Mouse (Mus musculus) layer of hippocampus, adult 2 months (tissue): Measurements from ENCODE around the gene Olfr1302. TPM values are rescaled to one million over a fixed set of nuclear protein-coding genes. Genes with fewer than 3 reads are reported as not detected.

ENCODE experiments used
- DNase-seq, 2 experiments: peaks; one replicate each; pipeline ENCODE4 v3.0.0; 2022; ENCODE audit warnings: low spot score in 2 of 2
- H3K27ac ChIP-seq: fragments of 200-600 bp; 2 replicates; pipeline ENCODE4 v1.8.1; 2022
- H3K4me3 ChIP-seq: fragments of 200-600 bp; 2 replicates; pipeline ENCODE4 v1.8.1; 2022; ENCODE audit warnings: mild to moderate bottlenecking
- CTCF ChIP-seq: fragments of 200-600 bp; conservative IDR thresholded peaks from 2 replicates; pipeline ENCODE4 v1.8.1; 2022; ENCODE audit warnings: antibody characterized with exemption, mild to moderate bottlenecking, moderate library complexity
- long read RNA-seq, 2 experiments: library from polyadenylated mRNA; stranded (forward); transcript quantifications; one replicate each; pipeline ENCODE4 v2.0.0; 2021; ENCODE audit warnings: borderline mapping rate in 2 of 2
- total RNA-seq, 2 experiments: library from RNA; stranded (reverse); gene quantifications; 2 replicates each; pipeline ENCODE4 v1.2.3; 2021

Gene Olfr1302
- not detected for total RNA-seq
- long read RNA-seq, experiment 1, result 0 reads
- long read RNA-seq, experiment 2, result 0 reads

GRCm38 (mm10) chr2:111777129-111777528 lies at the start of gene Olfr1302:
Olfr1302 (plus strand) TSS chr2:111777429.
- TF ChIP-seq CTCF, result no peak

GRCm38 (mm10) chr2:111750706-111751105 lies 26.5 kb upstream of the Olfr1302 start, which contains the start of gene Olfr1301:
Olfr1301 (plus strand) TSS chr2:111751006.
- no peak within 1 kb of the TSS for H3K4me3 ChIP-seq
- no peak for TF ChIP-seq CTCF
- DNase-seq, result no peak
- H3K27ac ChIP-seq, result no peak within 1 kb of the TSS

More at GRCm38 (mm10) chr2:111777129-111777528, at the start of gene Olfr1302:
- Histone ChIP-seq H3K27ac (no peak within 1 kb of the TSS), H3K4me3 (no peak within 1 kb of the TSS)
- no peak for DNase-seq

GRCm38 (mm10) chr2:111812936-111813335 lies 35.7 kb downstream of the Olfr1302 start:
- DNase-seq, result no peak
- H3K27ac ChIP-seq, result no peak overlapping the region
- no peak for TF ChIP-seq CTCF
- no peak overlapping the region for H3K4me3 ChIP-seq

- Histone ChIP-seq H3K27ac (no peak within 1 kb of the TSS), H3K4me3 (no peak within 1 kb of the TSS)
- no peak for TF ChIP-seq CTCF
- no peak for DNase-seq
These were observed 43.0 kb downstream of the Olfr1302 start, which contains the start of gene Olfr1303 for GRCm38 (mm10) chr2:111820240-111820639. Olfr1303 (minus strand) TSS chr2:111820340.

Other genes with a start within 250 kb of the Olfr1302 start
- not detected for gene Olfr1294, start 237.1 kb upstream of the Olfr1302 start, total RNA-seq
- gene Olfr1295, start 207.7 kb upstream of the Olfr1302 start, total RNA-seq, result not detected
- not detected for gene Olfr1297, start 150.9 kb upstream of the Olfr1302 start, total RNA-seq
- not detected for gene Olfr1298, start 128.2 kb upstream of the Olfr1302 start, total RNA-seq
- not detected for gene Olfr1299, start 116.0 kb upstream of the Olfr1302 start, total RNA-seq
- gene Olfr1301, start 26.4 kb upstream of the Olfr1302 start, total RNA-seq, result not detected
- not detected for gene Olfr1303, start 42.9 kb downstream of the Olfr1302 start, total RNA-seq
- gene Olfr1305, start 99.7 kb downstream of the Olfr1302 start, total RNA-seq, result not detected
- not detected for gene Olfr1306, start 138.8 kb downstream of the Olfr1302 start, total RNA-seq
- under 1 TPM; 0.02 to 0.05 TPM for gene Olfr1307, start 172.0 kb downstream of the Olfr1302 start, total RNA-seq
- not detected for gene Olfr1308, start 187.5 kb downstream of the Olfr1302 start, total RNA-seq
- gene Olfr1309, start 212.9 kb downstream of the Olfr1302 start, total RNA-seq, result not detected
- not detected for gene Olfr1310, start 235.3 kb downstream of the Olfr1302 start, total RNA-seq
- not detected for gene Olfr1311, start 247.0 kb downstream of the Olfr1302 start, total RNA-seq